ENCODE assay signal across 8 mouse cellular contexts in genomic region chr4:105109199-105109989, GRCm38 (mm10). TPM values are rescaled to one million over a fixed set of nuclear protein-coding genes. Genes with fewer than 3 reads are reported as not detected.
DNase-seq lines count a peak whose midpoint lies in the region; ATAC-seq lines count a peak whose summit lies in the region.

TSS of gene Prkaa2 (minus strand) at chr4:105109890.

- H3K36me3 ChIP-seq in forebrain, embryonic 15.5 days = no peaks in the 10 kb centered on the region
- no peaks in the 10 kb centered on the region for H3K36me3 ChIP-seq in liver, embryonic 16.5 days (ENCODE audit: control insufficient read depth, insufficient read depth)
- H3K36me3 ChIP-seq in neural tube, embryonic 13.5 days = no peaks in the 10 kb centered on the region
- H3K36me3 ChIP-seq in stomach, embryonic 16.5 days (ENCODE audit: control insufficient read depth, insufficient read depth, low read length) = no peaks in the 10 kb centered on the region

- H3K4me1 ChIP-seq in forebrain, embryonic 15.5 days = peaks cover 26% of the 10 kb centered on the region
- no peaks in the 10 kb centered on the region for H3K4me1 ChIP-seq in liver, embryonic 16.5 days (ENCODE audit: control insufficient read depth, low read depth, low read length)
- H3K4me1 ChIP-seq in neural tube, embryonic 13.5 days (replicated peaks) = peaks cover 30% of the 10 kb centered on the region
- H3K4me1 ChIP-seq in stomach, embryonic 16.5 days (ENCODE audit: control insufficient read depth, insufficient read depth, low read length) = peaks cover 11% of the 10 kb centered on the region; the same call in 1 of the 2 replicates

- intact Hi-C loops in heart, postnatal 14 days (cut with DNase I) = loop anchor here (5.0 kb wide), 1 partner anchor 72 kb away; no protein-coding TSS in a partner anchor

- peak within 1 kb of the TSS; percentile 96 for H3K9ac ChIP-seq in forebrain, embryonic 15.5 days (replicated peaks)
- peak within 1 kb of the TSS; percentile 48 for H3K9ac ChIP-seq in liver, embryonic 16.5 days (ENCODE audit: low read depth, low read length)
- H3K9ac ChIP-seq in neural tube, embryonic 13.5 days = peak within 1 kb of the TSS; percentile 88
- peak within 1 kb of the TSS; percentile 83 for H3K9ac ChIP-seq in stomach, embryonic 16.5 days (ENCODE audit: low read length)

- H3K4me2 ChIP-seq in forebrain, embryonic 15.5 days (replicated peaks) = peak within 1 kb of the TSS; percentile 87
- H3K4me2 ChIP-seq in liver, embryonic 16.5 days (ENCODE audit: low read depth, low read length) = peak within 1 kb of the TSS; percentile 56
- peak within 1 kb of the TSS; percentile 83 for H3K4me2 ChIP-seq in neural tube, embryonic 13.5 days
- peak within 1 kb of the TSS; percentile 95 for H3K4me2 ChIP-seq in stomach, embryonic 16.5 days (ENCODE audit: low read depth, low read length)

- WGBS in forebrain, embryonic 15.5 days = under 1% methylated on average over 80 of the region's 80 CpGs
- WGBS in liver, embryonic 16.5 days (ENCODE audit: insufficient replicate concordance) = 1% methylated on average over 74 of the region's 80 CpGs
- WGBS in neural tube, embryonic 13.5 days = under 1% methylated on average over 80 of the region's 80 CpGs
- 1% methylated on average over 80 of the region's 80 CpGs for WGBS in stomach, embryonic 16.5 days

- H3K27ac ChIP-seq in forebrain, embryonic 15.5 days (replicated peaks) = peak within 1 kb of the TSS; percentile 81
- no peak within 1 kb of the TSS for H3K27ac ChIP-seq in liver, embryonic 16.5 days (ENCODE audit: low read length)
- peak within 1 kb of the TSS; percentile 90 for H3K27ac ChIP-seq in neural tube, embryonic 13.5 days (replicated peaks)
- H3K27ac ChIP-seq in stomach, embryonic 16.5 days (ENCODE audit: low read length) = no peak within 1 kb of the TSS; the same call in 1 of the 2 replicates

- peak; percentile 79 for ATAC-seq in cerebellum, adult (ENCODE audit: insufficient number of reproducible peaks, low FRiP score, low TSS enrichment)
- peak; percentile 96 for ATAC-seq in forebrain, embryonic 15.5 days (replicated peaks)
- ATAC-seq in liver, embryonic 16.5 days (ENCODE audit: low read depth) = peak; percentile 80
- peak; percentile 92 for ATAC-seq in neural tube, embryonic 13.5 days (ENCODE audit: low read depth)
- peak; percentile 89 for ATAC-seq in stomach, embryonic 16.5 days (ENCODE audit: insufficient read depth, low FRiP score)

- H3K9me3 ChIP-seq in forebrain, embryonic 15.5 days = no peaks in the 10 kb centered on the region
- H3K9me3 ChIP-seq in liver, embryonic 16.5 days (replicated peaks; ENCODE audit: control insufficient read depth, low read length) = no peaks in the 10 kb centered on the region
- no peaks in the 10 kb centered on the region for H3K9me3 ChIP-seq in neural tube, embryonic 13.5 days
- H3K9me3 ChIP-seq in stomach, embryonic 16.5 days (replicated peaks; ENCODE audit: control insufficient read depth, low read length) = no peaks in the 10 kb centered on the region

- H3K27me3 ChIP-seq in forebrain, embryonic 15.5 days = no peaks in the 10 kb centered on the region
- peaks cover 32% of the 10 kb centered on the region for H3K27me3 ChIP-seq in liver, embryonic 16.5 days (ENCODE audit: control insufficient read depth, insufficient read depth, low read depth, low read length)
- no peaks in the 10 kb centered on the region for H3K27me3 ChIP-seq in neural tube, embryonic 13.5 days
- H3K27me3 ChIP-seq in stomach, embryonic 16.5 days (ENCODE audit: control insufficient read depth, insufficient read depth, low read length) = no peaks in the 10 kb centered on the region

- DNase-seq in B cell, adult 2 months = peak; percentile 66 to 74
- peak; percentile 84 to 86 for DNase-seq in heart, postnatal 14 days
- peak; percentile 74 for DNase-seq in layer of hippocampus, adult 11-12 months (ENCODE audit: low spot score)

- H3K4me3 ChIP-seq in forebrain, embryonic 15.5 days = peak within 1 kb of the TSS; percentile 70
- H3K4me3 ChIP-seq in liver, embryonic 16.5 days (ENCODE audit: low read depth, low read length) = peak within 1 kb of the TSS; percentile 59
- H3K4me3 ChIP-seq in neural tube, embryonic 13.5 days = peak within 1 kb of the TSS; percentile 78
- peak within 1 kb of the TSS; percentile 65 for H3K4me3 ChIP-seq in stomach, embryonic 16.5 days (replicated peaks; ENCODE audit: low read length)

RNA-seq across cellular contexts. Expression of gene Prkaa2, which starts in this region (rescaled TPM):
- 11.2 and 11.5 TPM in 2 replicates for polyA plus RNA-seq in forebrain, embryonic 15.5 days (2015; fragmentation: Nextera tagmentation; extraction: Ambion mirVana)
- total RNA-seq in heart, postnatal 14 days (2021) = 10 to 100 TPM; 66.3 to 68.0 TPM
- 0.37 and 0.47 TPM in 2 replicates for polyA plus RNA-seq in liver, embryonic 16.5 days (2015; fragmentation: Nextera tagmentation; extraction: Ambion mirVana)
- polyA plus RNA-seq in neural tube, embryonic 13.5 days (2015; fragmentation: Nextera tagmentation; extraction: Ambion mirVana) = 9.2 and 9.4 TPM in 2 replicates
- 2.5 and 3.0 TPM in 2 replicates for polyA plus RNA-seq in stomach, embryonic 16.5 days (2015; fragmentation: Nextera tagmentation; extraction: Ambion mirVana)

Comparison
In these comparisons a context has a peak if more than half of its experiments do, and no peak if none do; other contexts are left out.
1. Peak in ATAC-seq, H3K4me3 ChIP-seq, H3K9ac ChIP-seq and H3K4me2 ChIP-seq in liver, embryonic 16.5 days; RNA of the gene not detected or under 1 TPM.
2. H3K27ac ChIP-seq: peak in forebrain, embryonic 15.5 days (single experiment) and neural tube, embryonic 13.5 days (single experiment); none in liver, embryonic 16.5 days (single experiment) and stomach, embryonic 16.5 days (single experiment).
3. Peak in every context shown above with its lines, with median percentiles within 50 percentile points of each other: DNase-seq, ATAC-seq, H3K4me2 ChIP-seq, H3K4me3 ChIP-seq and H3K9ac ChIP-seq.